Mouse (Mus musculus) small intestine, adult 2 months (tissue): Measurements from ENCODE around the gene Gm17606.

ENCODE experiments used
- CTCF ChIP-seq: fragments of 200-500 bp; IDR thresholded peaks from 2 replicates; pipeline ENCODE4 v1.5.1; 2012; ENCODE audit warnings: low read depth, mild to moderate bottlenecking, control low read depth, inconsistent platforms, low read length, moderate library complexity, mixed read lengths; ENCODE audit not compliant: insufficient replicate concordance, insufficient read length; ENCODE audit errors: extremely low read depth
- POLR2A ChIP-seq: fragments of 200-500 bp; IDR thresholded peaks from 2 replicates; pipeline ENCODE4 v1.6.1; 2012; ENCODE audit warnings: low read depth, mild to moderate bottlenecking, control low read depth, inconsistent platforms, low read length, moderate library complexity

- no peak for TF ChIP-seq CTCF
- no peak; the same call in 1 of the 2 replicates for TF ChIP-seq POLR2A
Measured at GRCm38 (mm10) chr14:54686063-54686521, 45.3 kb downstream of the Gm17606 start, which contains the start of gene 1700123O20Rik.
